Mouse (Mus musculus): ENCODE data around the gene Hmox2. TPM values are rescaled to one million over a fixed set of nuclear protein-coding genes. Genes with fewer than 3 reads are reported as not detected.

Gene Hmox2
- polyA plus RNA-seq, 1 experiment from 2014 or later, result 104 TPM

- Histone ChIP-seq H3K4me3 (no peak overlapping the region), H3K4me1 (no peaks in the 10 kb centered on the region), H3K9me3 (no peaks in the 10 kb centered on the region), H3K27ac (no peak overlapping the region), H3K27me3 (ENCODE audit: insufficient read depth, poor library complexity, severe bottlenecking) (no peaks in the 10 kb centered on the region), H3K36me3 (peaks cover 92% of the 10 kb centered on the region)
- WGBS, result 48% methylated on average over 4 of the region's 4 CpGs
- DNase-seq (ENCODE audit: low spot score), result no peak
Measured at GRCm38 (mm10) chr16:4705541-4705940, 20.6 kb upstream of the Hmox2 start.

DNA sequence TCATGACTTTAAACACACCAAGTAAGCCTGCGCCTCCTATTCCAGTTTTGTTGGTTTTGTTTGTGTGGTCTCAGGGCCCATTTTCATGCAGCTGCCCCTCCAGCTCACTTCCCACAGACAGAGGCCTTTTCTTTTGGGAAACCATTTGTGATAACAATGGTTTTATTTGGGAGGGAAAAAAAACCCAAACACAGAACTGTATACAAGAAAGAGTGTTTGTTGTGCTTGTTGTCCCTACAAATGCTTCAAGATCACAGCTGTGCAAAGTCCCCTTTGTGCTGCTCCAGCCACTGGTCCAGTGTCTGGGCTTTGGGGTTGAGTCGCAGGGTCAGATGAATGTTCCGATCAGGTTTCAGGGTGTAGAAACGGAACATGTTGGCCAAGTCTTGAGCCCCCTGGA, 15.0 kb upstream of the Hmox2 start:
- DNase-seq (ENCODE audit: low spot score), result no peak
- WGBS, result 94% methylated on average over 4 of the region's 4 CpGs

DNA sequence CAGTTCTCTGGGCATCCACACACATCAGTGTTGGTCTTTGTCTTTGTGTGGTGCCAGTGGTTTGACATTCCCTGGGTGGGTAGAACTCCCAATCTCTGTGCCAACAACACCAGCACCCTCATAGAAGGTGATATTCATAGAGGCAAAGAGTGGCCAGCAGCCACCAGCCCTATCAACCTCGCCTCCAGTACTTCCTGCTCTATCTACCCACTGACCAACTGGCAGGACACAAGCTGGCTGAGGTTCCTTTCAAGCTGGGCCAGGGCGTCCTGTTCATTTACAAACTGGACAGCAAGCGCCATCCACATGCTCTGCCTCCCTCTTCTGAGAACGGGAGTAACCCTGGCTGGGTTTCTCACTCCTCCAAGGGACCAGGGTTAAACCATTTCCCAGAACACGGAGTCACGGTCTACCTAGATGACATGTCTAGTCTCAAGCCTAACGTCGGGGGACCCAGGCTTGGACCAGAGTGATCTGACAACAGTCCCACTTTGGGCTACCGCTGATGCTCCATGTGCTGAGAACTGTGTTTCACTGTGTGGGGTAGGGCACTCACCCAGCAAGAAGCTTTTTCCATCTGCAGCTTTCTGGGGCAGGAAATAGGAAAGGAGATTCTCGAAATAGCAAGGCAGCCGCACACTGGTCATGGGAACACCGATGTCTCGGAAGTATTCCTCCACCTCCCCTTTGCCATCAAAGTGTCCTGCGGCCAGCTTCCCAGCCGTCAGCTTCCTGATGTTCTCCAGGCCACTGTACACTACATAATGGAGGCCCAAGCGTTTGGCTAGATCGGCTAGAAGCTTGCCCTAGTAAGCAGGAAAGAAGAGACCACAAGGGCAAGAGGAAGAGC, 12.1 kb upstream of the Hmox2 start:
- WGBS, result 79% methylated on average over 17 of the region's 17 CpGs
- DNase-seq (ENCODE audit: low spot score), result no peak
- H3K9me3 ChIP-seq, result no peaks in the 10 kb centered on the region
- no peaks in the 10 kb centered on the region for H3K27me3 ChIP-seq (ENCODE audit: insufficient read depth, poor library complexity, severe bottlenecking)
- H3K4me1 ChIP-seq, result peaks cover 4% of the 10 kb centered on the region; the same call in 1 of the 2 replicates
- H3K27ac ChIP-seq, result no peak overlapping the region
- peaks cover 71% of the 10 kb centered on the region for H3K36me3 ChIP-seq
- H3K4me3 ChIP-seq, result no peak overlapping the region

More for the DNA sequence above, 15.0 kb upstream of the Hmox2 start:
- H3K36me3 ChIP-seq, result peaks cover 94% of the 10 kb centered on the region
- H3K9me3 ChIP-seq, result no peaks in the 10 kb centered on the region
- no peak overlapping the region for H3K4me3 ChIP-seq
- H3K27me3 ChIP-seq (ENCODE audit: insufficient read depth, poor library complexity, severe bottlenecking), result no peaks in the 10 kb centered on the region
- H3K27ac ChIP-seq, result no peak overlapping the region
- H3K4me1 ChIP-seq, result no peaks in the 10 kb centered on the region

DNA sequence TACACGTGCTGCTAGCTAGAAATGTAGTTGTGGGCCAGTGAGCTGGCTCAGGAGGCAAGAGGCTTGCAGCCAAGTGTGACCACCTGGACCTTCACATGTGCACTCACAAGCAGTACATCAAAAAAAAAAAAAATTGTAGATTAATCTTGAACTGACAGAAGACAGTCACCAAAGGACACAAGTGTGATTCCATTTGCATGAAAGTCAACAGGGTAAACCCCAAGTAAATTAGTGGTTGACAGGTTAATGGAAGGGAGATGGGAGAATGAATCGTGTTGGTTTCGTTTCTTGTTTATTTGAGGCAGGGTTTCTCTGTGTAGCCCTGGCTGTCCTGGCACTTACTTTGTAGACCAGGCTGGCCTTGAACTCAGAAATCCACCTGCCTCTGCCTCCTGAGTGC, 8.3 kb upstream of the Hmox2 start:
- H3K27ac ChIP-seq, result no peak overlapping the region
- WGBS, result 78% methylated on average over 3 of the region's 3 CpGs
- no peaks in the 10 kb centered on the region for H3K9me3 ChIP-seq
- H3K4me3 ChIP-seq, result peak overlapping the region; percentile 65
- peaks cover 38% of the 10 kb centered on the region for H3K36me3 ChIP-seq
- no peaks in the 10 kb centered on the region for H3K27me3 ChIP-seq (ENCODE audit: insufficient read depth, poor library complexity, severe bottlenecking)
- no peak for DNase-seq (ENCODE audit: low spot score)
- H3K4me1 ChIP-seq, result peaks cover 4% of the 10 kb centered on the region; the same call in 1 of the 2 replicates

DNA sequence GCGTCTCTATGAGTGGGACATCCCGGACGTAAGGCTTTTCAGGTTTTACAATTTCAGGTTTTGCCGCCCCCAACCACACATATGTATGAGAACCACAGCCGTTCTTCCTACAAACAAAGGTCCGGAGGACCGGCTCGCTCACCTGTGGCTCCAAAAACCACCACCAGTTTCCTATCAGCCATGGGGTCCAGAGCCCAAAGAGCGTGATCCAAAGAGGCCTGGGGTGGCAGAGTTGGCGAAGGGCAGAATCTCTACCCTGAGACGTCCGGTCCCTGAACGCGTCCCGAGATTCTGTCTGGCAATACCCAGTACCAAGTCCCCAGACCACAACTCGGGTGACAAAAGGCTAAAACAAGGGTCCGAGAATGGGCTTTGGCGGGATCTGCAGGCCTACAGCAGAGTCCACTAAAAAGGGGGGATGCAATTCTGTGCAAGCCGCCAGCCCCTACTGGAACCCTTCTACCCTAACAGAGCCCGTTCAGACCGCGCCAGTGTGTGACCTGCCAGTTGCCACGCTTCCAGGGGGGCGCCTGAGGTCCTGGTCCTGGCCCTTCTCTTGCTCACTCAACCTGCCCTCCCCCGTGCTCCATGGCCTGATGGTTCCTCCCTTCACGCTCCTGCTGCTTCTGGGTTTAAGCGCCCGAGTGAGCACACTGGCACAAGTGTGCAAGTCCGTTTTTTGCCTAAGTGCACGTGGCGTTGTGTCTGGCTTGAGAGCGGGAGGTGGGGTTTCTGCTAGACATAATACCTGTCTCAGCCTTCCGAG, 7.2 kb upstream of the Hmox2 start, which contains the start of gene Nmral1:
Nmral1 (minus strand) TSS at position 604 of the 766 bp plus-strand sequence.
- Histone ChIP-seq H3K27ac (peak within 1 kb of the TSS; percentile 97), H3K27me3 (ENCODE audit: insufficient read depth, poor library complexity, severe bottlenecking) (no peaks in the 10 kb centered on the region), H3K4me1 (peaks cover 4% of the 10 kb centered on the region; the same call in 1 of the 2 replicates), H3K4me3 (peak within 1 kb of the TSS; percentile 65), H3K9me3 (no peaks in the 10 kb centered on the region), H3K36me3 (peaks cover 27% of the 10 kb centered on the region)
- DNase-seq (ENCODE audit: low spot score), result peak; percentile 93
- WGBS, result 13% methylated on average over 33 of the region's 33 CpGs

DNA sequence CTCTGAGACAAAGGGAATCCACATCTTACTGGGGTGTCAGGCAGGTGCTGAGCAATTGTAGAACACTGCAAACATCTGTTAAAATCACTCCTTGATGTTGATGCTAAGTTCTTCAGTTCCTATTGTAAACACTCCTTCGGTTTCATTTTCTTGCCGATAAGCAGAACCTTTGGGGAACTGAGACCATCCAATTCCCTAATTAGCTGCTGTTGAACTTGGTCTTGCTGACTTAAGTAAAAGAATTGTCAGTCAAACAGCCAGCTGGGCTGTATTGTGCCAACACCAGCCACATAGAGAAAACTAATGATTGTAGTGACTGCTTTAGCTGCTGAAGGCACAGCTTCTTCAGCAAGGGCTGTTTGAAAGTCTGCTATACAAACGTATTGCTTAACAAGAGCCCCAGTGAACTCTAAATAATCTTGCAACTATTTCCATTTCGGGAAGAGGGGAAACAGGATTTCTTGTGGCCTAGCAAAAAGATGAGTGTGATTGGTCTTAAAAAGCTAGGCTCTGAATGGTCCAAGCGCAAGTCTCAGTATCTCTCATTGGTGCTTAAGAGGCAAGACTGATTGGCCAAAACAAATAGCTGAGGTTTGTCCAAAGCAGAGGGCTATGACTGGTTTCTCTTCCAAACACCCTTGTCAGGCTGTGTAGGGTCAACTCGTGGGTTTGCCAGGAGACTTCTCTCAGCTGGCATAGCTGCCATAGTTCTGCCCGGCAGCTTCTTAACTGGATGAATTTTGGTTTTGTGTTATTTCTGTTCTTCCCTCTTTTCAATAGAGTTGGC, 3.8 kb upstream of the Hmox2 start:
- peaks cover 13% of the 10 kb centered on the region; the same call in 1 of the 2 replicates for H3K4me1 ChIP-seq
- H3K27me3 ChIP-seq (ENCODE audit: insufficient read depth, poor library complexity, severe bottlenecking), result no peaks in the 10 kb centered on the region
- WGBS, result 72% methylated on average over 7 of the region's 7 CpGs
- H3K4me3 ChIP-seq, result no peak overlapping the region
- no peaks in the 10 kb centered on the region for H3K9me3 ChIP-seq
- H3K27ac ChIP-seq, result no peak overlapping the region; the same call in 1 of the 2 replicates
- no peak for DNase-seq (ENCODE audit: low spot score)
- H3K36me3 ChIP-seq, result no peaks in the 10 kb centered on the region

DNA sequence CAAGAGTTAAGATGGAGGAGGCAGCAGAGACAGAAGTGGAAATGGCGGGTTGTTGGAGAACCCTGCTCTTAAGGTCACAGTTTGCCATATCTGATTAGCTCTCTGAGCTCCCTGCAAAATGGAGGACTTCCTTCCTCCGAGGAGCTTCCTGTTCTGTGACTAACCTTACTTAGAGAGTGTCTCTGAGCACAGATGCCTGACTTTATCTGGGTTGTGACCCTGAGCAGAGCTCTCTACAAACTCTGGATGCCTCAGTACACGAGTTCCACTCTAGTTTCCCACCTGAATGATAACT, 3.3 kb upstream of the Hmox2 start:
- Histone ChIP-seq H3K9me3 (no peaks in the 10 kb centered on the region), H3K27ac (no peak overlapping the region), H3K36me3 (no peaks in the 10 kb centered on the region), H3K4me3 (no peak overlapping the region), H3K27me3 (ENCODE audit: insufficient read depth, poor library complexity, severe bottlenecking) (no peaks in the 10 kb centered on the region), H3K4me1 (peaks cover 15% of the 10 kb centered on the region; the same call in 1 of the 2 replicates)
- DNase-seq (ENCODE audit: low spot score), result no peak
- WGBS, result 55% methylated on average over 3 of the region's 3 CpGs

DNA sequence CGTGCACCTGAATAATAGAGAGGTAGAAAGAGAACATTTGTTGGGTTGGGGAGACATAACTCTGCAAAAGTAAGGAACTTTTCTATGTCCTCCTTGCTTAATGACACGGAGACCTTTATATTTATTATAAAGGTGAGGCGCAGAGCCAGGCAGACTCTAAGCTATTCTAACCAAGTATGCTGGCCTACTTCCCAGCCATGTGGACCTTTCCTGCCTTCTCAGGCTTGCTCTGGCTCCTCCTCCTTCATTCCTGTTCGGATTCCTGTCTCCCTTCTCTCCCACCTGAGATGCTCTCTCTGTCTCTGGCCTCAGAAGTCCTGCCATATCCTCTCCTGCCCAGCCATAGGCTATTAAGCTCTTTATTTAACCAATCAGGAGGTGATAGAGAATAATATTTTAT, 895 bp upstream of the Hmox2 start:
- WGBS, result 74% methylated on average over 4 of the region's 4 CpGs
- Histone ChIP-seq H3K27ac (no peak overlapping the region), H3K4me3 (no peak overlapping the region), H3K27me3 (ENCODE audit: insufficient read depth, poor library complexity, severe bottlenecking) (no peaks in the 10 kb centered on the region), H3K9me3 (no peaks in the 10 kb centered on the region), H3K4me1 (peaks cover 25% of the 10 kb centered on the region; the same call in 1 of the 2 replicates), H3K36me3 (no peaks in the 10 kb centered on the region)
- no peak for DNase-seq (ENCODE audit: low spot score)

DNA sequence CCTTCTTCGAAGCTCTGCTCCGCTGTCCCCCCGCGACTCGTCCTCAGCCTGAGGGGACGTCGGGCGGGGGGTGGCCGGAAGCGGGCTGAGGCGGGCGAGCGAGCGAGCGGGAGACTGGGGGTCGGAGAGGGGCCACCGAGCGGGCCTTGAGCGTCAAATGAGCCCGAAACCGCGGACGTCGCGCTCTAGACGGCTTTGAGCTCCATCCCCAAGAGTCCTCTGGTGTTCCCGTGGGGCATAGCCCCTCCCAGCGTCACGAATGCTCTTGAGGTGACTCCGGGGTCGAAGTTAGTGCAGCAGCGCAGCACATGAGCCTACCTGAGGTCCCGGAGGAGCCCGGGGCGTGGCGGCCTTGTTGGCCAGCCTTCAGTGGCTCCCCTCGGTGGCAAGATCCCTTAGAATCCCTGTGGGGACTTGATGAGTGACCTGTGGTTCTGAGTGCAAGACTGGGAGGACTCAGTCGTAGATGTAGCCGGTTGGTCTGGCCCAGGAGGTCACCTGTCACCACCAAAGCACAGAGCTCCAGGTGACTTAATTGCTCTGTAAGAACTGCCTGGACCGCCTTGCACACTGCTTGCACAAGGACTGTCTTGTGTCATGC, 467 bp downstream of the Hmox2 start:
- Histone ChIP-seq H3K9me3 (no peaks in the 10 kb centered on the region), H3K27me3 (ENCODE audit: insufficient read depth, poor library complexity, severe bottlenecking) (no peaks in the 10 kb centered on the region), H3K27ac (peak overlapping the region; percentile 94), H3K4me3 (peak overlapping the region; percentile 76), H3K36me3 (peaks cover 2% of the 10 kb centered on the region; the same call in 1 of the 2 replicates), H3K4me1 (peaks cover 25% of the 10 kb centered on the region; the same call in 1 of the 2 replicates)
- WGBS, result 1% methylated on average over 40 of the region's 40 CpGs
- DNase-seq (ENCODE audit: low spot score), result no peak

DNA sequence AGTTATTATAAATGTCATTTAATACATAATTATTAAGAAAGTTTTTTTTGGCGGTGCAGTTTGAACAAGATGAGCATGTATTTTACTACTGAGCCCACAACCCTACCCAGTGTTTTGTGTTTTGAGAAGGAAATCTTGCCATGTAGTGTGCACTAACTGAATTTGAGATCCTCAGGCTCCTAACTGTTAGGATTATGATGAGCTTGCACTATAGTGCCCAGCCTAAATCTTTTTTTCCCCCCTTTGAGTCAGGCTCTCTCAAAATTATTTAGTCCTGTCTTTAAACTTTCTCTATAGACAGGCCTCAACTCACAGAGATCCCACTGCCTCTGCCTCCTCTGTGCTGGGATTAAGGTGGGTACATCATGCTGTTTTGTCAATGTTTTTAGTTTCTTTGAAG, 1.4 kb downstream of the Hmox2 start:
- WGBS, result 97% methylated on average over 1 of the region's 1 CpGs
- H3K9me3 ChIP-seq, result no peaks in the 10 kb centered on the region
- no peaks in the 10 kb centered on the region for H3K27me3 ChIP-seq (ENCODE audit: insufficient read depth, poor library complexity, severe bottlenecking)
- H3K4me3 ChIP-seq, result peak overlapping the region; percentile 76
- H3K36me3 ChIP-seq, result peaks cover 5% of the 10 kb centered on the region; the same call in 1 of the 2 replicates
- peaks cover 25% of the 10 kb centered on the region; the same call in 1 of the 2 replicates for H3K4me1 ChIP-seq
- DNase-seq (ENCODE audit: low spot score), result no peak
- H3K27ac ChIP-seq, result no peak overlapping the region

GRCm38 (mm10) chr16:4727963-4728362, 1.8 kb downstream of the Hmox2 start:
- no peaks in the 10 kb centered on the region for H3K9me3 ChIP-seq
- H3K27ac ChIP-seq, result no peak overlapping the region
- H3K4me3 ChIP-seq, result peak overlapping the region; percentile 76; the same call in 1 of the 2 replicates
- no peaks in the 10 kb centered on the region for H3K27me3 ChIP-seq (ENCODE audit: insufficient read depth, poor library complexity, severe bottlenecking)
- DNase-seq (ENCODE audit: low spot score), result no peak
- H3K4me1 ChIP-seq, result peaks cover 25% of the 10 kb centered on the region; the same call in 1 of the 2 replicates
- 24% methylated on average over 1 of the region's 1 CpGs for WGBS
- peaks cover 5% of the 10 kb centered on the region; the same call in 1 of the 2 replicates for H3K36me3 ChIP-seq

GRCm38 (mm10) chr16:4730776-4731358, 4.7 kb downstream of the Hmox2 start:
- Histone ChIP-seq H3K4me3 (no peak overlapping the region), H3K9me3 (no peaks in the 10 kb centered on the region), H3K27me3 (ENCODE audit: insufficient read depth, poor library complexity, severe bottlenecking) (no peaks in the 10 kb centered on the region), H3K27ac (no peak overlapping the region), H3K36me3 (peaks cover 9% of the 10 kb centered on the region; the same call in 1 of the 2 replicates), H3K4me1 (peaks cover 23% of the 10 kb centered on the region; the same call in 1 of the 2 replicates)
- whole genome bisulfite sequencing, result 95% methylated on average over 3 of the region's 3 CpGs
- DNase-seq (ENCODE audit: low spot score), result no peak

Data from heart, embryonic 10.5 days (tissue).